Comparison of ENCODE assay signal across 30 mouse cellular contexts in the genomic region with DNA sequence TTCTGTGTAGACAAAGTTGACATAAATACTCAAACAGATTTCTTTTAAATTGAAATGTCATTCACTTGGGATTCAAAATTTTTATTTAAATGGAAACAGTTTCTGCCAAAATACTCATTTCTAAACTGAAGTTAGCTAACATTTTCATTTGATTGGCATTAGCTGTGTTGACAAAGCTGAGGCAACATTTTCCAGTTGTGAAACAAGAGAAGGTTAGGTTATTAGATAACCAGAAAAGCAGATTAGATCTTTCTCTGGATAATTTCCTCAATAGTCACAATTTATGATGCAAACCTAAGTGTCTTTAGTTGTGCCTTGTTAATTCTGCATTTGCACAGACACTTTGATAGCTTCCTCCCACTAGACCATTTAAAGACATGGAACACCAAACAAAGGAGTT.
"Had no signal": no experiment of that assay in that cellular context is flagged by ENCODE, and none has a peak within 500 bp of the region (broad histone marks: within the 10 kb centered on the region; RNA-seq: fewer than 3 reads in every experiment).

No protein-coding gene starts in this region.

- H3K4me1 ChIP-seq: limb, embryonic 10.5 days; limb, embryonic 12.5 days; limb, embryonic 13.5 days; limb, embryonic 15.5 days; liver, embryonic 12.5 days; liver, embryonic 13.5 days; liver, embryonic 15.5 days; lung, embryonic 15.5 days; megakaryocyte, embryonic 14.5 days; midbrain, embryonic 10.5 days; midbrain, embryonic 12.5 days; midbrain, embryonic 13.5 days; midbrain, embryonic 15.5 days; neural tube, embryonic 12.5 days had no signal

- H3K9ac ChIP-seq: limb, embryonic 12.5 days; limb, embryonic 13.5 days; limb, embryonic 15.5 days; liver, embryonic 12.5 days; liver, embryonic 13.5 days; liver, embryonic 14.5 days; liver, embryonic 15.5 days; lung, embryonic 14.5 days; lung, embryonic 15.5 days; midbrain, embryonic 12.5 days; midbrain, embryonic 13.5 days; midbrain, embryonic 15.5 days; neural tube, embryonic 12.5 days had no signal

- H3K27me3 ChIP-seq: limb, embryonic 12.5 days; limb, embryonic 13.5 days; limb, embryonic 15.5 days; liver, embryonic 12.5 days; liver, embryonic 13.5 days; liver, embryonic 15.5 days; lung, embryonic 15.5 days; megakaryocyte, embryonic 14.5 days; midbrain, embryonic 12.5 days; midbrain, embryonic 13.5 days; midbrain, embryonic 15.5 days; neural tube, embryonic 12.5 days had no signal

- H3K9me3 ChIP-seq: limb, embryonic 10.5 days; limb, embryonic 12.5 days; limb, embryonic 13.5 days; limb, embryonic 15.5 days; liver, embryonic 12.5 days; liver, embryonic 13.5 days; liver, embryonic 15.5 days; lung, embryonic 15.5 days; midbrain, embryonic 10.5 days; midbrain, embryonic 12.5 days; midbrain, embryonic 13.5 days; midbrain, embryonic 15.5 days; neural tube, embryonic 12.5 days had no signal

- H3K4me2 ChIP-seq: limb, embryonic 12.5 days; limb, embryonic 13.5 days; limb, embryonic 15.5 days; liver, embryonic 12.5 days; liver, embryonic 13.5 days; liver, embryonic 15.5 days; lung, embryonic 14.5 days; lung, embryonic 15.5 days; midbrain, embryonic 11.5 days; midbrain, embryonic 12.5 days; midbrain, embryonic 13.5 days; midbrain, embryonic 15.5 days; neural tube, embryonic 12.5 days had no signal

- H3K36me3 ChIP-seq: limb, embryonic 10.5 days; limb, embryonic 12.5 days; limb, embryonic 13.5 days; limb, embryonic 15.5 days; liver, embryonic 12.5 days; liver, embryonic 13.5 days; liver, embryonic 15.5 days; lung, embryonic 15.5 days; midbrain, embryonic 10.5 days; midbrain, embryonic 12.5 days; midbrain, embryonic 13.5 days; midbrain, embryonic 15.5 days; neural tube, embryonic 12.5 days had no signal

- H3K4me3 ChIP-seq: left cerebral cortex, adult 2 months; limb, embryonic 10.5 days; limb, embryonic 12.5 days; limb, embryonic 13.5 days; limb, embryonic 15.5 days; liver, embryonic 12.5 days; liver, embryonic 13.5 days; liver, embryonic 15.5 days; lung, embryonic 15.5 days; megakaryocyte, embryonic 14.5 days; midbrain, embryonic 10.5 days; midbrain, embryonic 12.5 days; midbrain, embryonic 13.5 days; midbrain, embryonic 15.5 days; myocyte; neural tube, embryonic 12.5 days had no signal

- ATAC-seq: liver, embryonic 12.5 days; lung, postnatal 0 days; midbrain, embryonic 13.5 days; midbrain, embryonic 15.5 days; midbrain, embryonic 16.5 days had no signal

- DNase-seq: left cerebral cortex, postnatal 4 days; liver, embryonic 13.5 days; lung, adult 18-20 months; lung, adult 2 months; lung, embryonic 14.5 days; lung, postnatal 10 days; lung, postnatal 14 days; lung, postnatal 36 days; lung, postnatal 4 days; midbrain, embryonic 14.5 days had no signal

- H3K27ac ChIP-seq: left cerebral cortex, adult 2 months; limb, embryonic 10.5 days; limb, embryonic 12.5 days; limb, embryonic 13.5 days; limb, embryonic 15.5 days; liver, embryonic 12.5 days; liver, embryonic 13.5 days; liver, embryonic 14.5 days; liver, embryonic 15.5 days; lung, embryonic 15.5 days; macrophage; midbrain, embryonic 10.5 days; midbrain, embryonic 12.5 days; midbrain, embryonic 13.5 days; midbrain, embryonic 15.5 days; neural tube, embryonic 12.5 days had no signal
